Mouse (Mus musculus) skeletal muscle tissue, postnatal 0 days (tissue): ENCODE measurements around the gene Rps7. TPM values are rescaled to one million over a fixed set of nuclear protein-coding genes. Genes with fewer than 3 reads are reported as not detected.

ENCODE experiments used
- microRNA-seq, 2 experiments: library from miRNA; unstranded; fragments of <30 nt; microRNA quantifications; one replicate each; pipeline ENCODE4; 2016
- polyA plus RNA-seq: library from polyadenylated mRNA; unstranded; fragments of >200 nt; fragmentation: Nextera tagmentation; extraction: Ambion mirVana; gene quantifications from 2 replicates; pipeline ENCODE4 v1.2.1, GENCODE M21; 2015

The Rps7 gene
- polyA plus RNA-seq, result 490 and 495 TPM in 2 replicates

DNA sequence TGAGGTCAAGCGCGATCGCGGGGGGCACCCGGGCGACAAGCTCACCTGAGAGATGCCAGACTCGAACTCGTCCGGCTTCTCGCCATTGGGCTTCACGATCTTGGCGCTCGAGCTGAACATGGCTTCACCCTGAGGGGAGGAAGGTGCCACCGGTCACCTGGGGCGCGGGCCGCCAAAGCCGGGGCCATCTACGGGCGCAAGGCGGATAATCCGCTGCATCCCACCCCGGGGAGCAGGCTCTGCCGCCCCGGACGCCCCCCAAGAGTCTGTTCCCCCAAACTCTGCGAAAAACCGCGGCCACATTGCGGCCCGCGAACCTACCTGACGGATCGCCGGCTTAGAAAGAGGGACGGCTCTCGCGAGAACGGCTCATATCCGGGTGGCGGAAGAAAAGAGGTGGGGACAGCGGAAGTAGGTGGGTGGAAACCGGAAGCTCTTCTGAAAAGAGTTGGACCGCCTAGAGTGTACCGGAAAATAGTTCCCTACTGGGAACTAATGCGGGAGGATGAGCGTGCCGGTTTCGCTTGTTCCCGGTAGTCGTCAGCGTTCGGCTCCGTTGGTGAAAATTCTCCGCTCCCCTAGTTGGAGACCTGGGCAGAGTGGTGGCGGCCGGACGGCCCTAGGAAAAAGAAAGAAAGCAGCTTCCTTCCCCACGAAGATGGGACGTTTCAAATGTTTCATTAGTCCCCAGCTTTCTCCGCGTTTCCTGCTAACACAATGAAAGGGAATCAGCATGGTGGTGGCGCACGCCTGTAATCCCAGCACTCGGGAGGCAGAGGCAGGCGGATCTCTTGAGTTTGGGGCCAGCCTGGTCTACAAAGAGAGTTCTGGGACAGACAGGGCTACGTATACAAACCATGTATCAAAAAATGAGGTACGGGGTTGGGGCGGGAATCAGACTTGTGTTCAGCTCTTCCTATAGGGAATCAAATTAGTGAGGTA, at the start of gene Rps7:
Gene Rps7, minus strand, starts transcription at position 419 of the 942 bp plus-strand sequence.

DNA sequence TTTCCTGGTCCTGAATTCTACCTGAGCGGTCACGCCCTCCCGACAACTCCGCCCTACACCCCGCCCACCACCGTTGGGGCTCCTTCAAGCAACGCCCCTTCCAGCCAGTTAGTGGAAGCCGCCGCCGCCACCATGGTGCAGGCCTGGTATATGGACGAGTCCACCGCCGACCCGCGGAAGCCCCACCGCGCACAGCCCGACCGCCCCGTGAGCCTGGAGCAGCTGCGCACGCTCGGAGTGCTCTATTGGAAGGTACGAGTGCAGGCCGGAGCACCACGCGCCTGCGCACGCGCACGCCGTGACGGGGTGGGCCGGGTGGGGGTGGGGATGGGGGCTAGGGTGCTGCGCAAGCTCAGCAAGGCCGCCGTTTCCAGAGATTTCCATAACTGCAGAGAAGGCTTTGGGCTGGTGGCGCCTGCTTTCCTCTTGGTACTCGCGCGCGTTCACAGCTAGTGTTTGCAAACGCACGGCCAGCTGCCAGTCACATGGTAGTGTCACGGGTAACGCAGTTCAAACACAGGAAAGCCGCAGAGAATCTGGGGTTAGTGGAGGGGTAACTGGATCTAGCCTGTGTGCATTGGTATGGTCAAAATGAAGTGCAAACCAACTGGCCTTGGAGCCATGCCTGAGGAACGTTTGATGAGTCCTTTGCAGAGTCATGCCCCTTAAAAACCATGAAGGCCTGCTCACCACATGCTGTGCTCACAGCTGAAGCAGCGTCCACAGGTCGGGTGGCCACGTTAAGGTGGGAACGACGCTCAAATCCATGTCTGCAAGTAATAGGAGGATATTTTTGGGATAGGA, 39.6 kb upstream of the Rps7 start, which contains the start of gene Adi1:
Gene Adi1, plus strand, starts transcription at position 111 of the 804 bp plus-strand sequence.

DNA sequence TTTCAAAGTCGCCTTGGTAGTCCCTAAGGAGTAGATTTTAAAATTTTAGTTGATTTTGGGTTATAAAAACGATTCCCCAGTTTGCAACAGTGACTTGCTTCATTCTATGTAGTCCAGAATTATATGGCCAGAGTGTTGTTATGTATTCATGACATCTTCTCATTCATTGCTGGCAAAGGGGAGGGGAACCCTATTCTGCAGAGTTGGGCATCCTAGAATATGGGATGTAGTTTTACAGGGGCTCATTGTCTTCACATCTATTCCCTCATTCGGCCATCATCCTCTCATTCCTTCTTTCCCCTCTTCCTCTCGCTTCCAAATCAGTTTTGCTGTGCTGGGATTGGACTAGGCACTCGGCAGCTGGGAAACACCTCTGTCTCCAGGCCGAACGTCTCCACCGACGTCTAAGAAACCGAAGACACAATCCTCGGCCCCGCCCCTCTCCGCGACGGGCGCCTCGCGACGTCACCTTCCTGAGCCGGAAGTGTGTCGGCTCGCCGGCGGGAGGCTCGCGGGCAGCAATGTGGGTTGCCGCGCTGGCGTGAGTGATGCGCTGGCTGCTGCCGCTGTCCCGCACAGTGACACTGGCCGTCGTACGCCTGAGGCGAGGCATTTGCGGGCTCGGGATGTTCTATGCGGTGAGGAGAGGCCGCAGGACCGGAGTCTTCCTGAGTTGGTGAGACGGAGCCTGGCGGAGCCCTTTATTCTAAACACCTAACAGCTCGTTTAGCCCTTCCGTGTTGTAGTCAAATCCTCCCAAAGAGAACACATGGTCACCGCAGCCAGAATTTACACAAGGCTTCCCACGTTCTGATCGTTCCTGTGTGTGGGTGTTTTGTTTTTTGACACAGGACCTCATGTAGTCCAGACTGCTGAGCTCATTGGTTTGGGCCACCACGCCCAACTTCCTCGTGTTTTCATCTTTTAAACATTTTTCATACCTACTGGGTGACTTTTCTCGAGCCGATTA, 13.7 kb upstream of the Rps7 start, which contains the start of gene Rnaseh1:
Gene Rnaseh1, plus strand, starts transcription at position 462 of the 970 bp plus-strand sequence.

DNA sequence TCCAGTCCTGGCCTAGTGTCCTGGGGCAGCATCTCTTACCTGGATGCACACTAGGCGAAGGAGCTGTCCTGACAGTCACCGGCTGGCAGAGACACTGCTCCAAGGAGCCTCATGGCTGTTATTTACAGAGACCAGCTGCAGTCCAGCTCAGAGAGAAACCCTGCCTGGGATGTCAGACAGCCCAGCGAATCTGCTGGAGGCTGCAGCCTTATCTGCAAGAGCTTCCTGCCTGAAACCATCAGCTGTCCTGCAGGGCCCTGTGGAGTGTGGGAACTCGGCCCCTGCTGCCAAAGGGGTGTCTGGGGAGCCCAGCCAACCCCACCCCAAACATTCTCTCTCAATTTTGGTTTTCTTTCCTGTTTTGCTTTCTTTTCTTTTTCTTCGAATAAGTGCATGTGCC, 12.6 kb downstream of the Rps7 start, which contains the start of gene Colec11:
Gene Colec11, minus strand, starts transcription at position 183 of the 400 bp plus-strand sequence.

DNA sequence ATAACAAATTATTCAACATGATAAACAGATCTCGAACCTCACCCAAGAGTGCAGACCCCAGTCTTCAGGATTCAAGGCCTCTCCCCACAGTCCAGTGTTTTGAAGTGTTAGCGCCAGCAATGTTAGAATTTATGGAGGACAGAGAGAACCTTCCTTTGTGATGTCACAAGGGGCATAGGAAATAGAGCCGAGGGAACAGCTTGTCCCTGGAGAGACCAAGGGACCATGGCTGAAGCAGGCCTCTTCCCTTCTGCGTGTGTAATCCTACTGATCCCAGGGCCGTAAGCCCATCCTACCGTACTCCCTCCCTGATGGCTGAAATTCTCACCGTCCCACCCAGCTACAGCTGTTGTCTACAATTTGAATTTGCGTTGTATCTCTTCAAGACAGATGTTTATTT, 53.3 kb downstream of the Rps7 start, which contains the start of gene Allc:
Gene Allc, minus strand, starts transcription at position 101 of the 400 bp plus-strand sequence.

Small RNA genes lying within 50 kb of the gene (microRNA-seq; reads per million reads assigned to microRNA genes)
- gene Mir6937, result 0 reads per million in 2 experiments

Other genes starting within 250 kb of the Rps7 start
- gene Dcdc2c, start 83.6 kb downstream of the Rps7 start, polyA plus RNA-seq, result 0.36 and 0.46 TPM in 2 replicates
- not detected in 2 replicates for gene Allc, start 53.4 kb downstream of the Rps7 start, polyA plus RNA-seq
- 0.76 and 0.91 TPM in 2 replicates for gene Colec11, start 12.6 kb downstream of the Rps7 start, polyA plus RNA-seq
- 9.9 and 12.8 TPM in 2 replicates for gene Rnaseh1, start 13.6 kb upstream of the Rps7 start, polyA plus RNA-seq
- gene Adi1, start 39.3 kb upstream of the Rps7 start, polyA plus RNA-seq, result 29.5 and 39.6 TPM in 2 replicates
- gene Trappc12, start 114.5 kb upstream of the Rps7 start, polyA plus RNA-seq, result 15.1 and 15.7 TPM in 2 replicates
- 8.4 and 10.3 TPM in 2 replicates for gene Eipr1, start 115.8 kb upstream of the Rps7 start, polyA plus RNA-seq